Mouse (Mus musculus) bone marrow macrophage, adult 2 months (primary cell): ENCODE data around the gene Sez6.

Source experiments
- CTCF ChIP-seq: IDR thresholded peaks from 2 replicates; pipeline ENCODE4 v1.5.1; 2012; ENCODE audit warnings: low read depth, mild to moderate bottlenecking, low read length, moderate library complexity
- POLR2A ChIP-seq: IDR thresholded peaks from 2 replicates; pipeline ENCODE4 v1.6.1; 2012; ENCODE audit warnings: mild to moderate bottlenecking, low read depth, low read length, borderline replicate concordance

GRCm38 (mm10) chr11:77925836-77926657 is 4.6 kb upstream of the Sez6 start:
- TF ChIP-seq CTCF (no peak), POLR2A (no peak)
